Mouse (Mus musculus) urinary bladder, postnatal 10 days (tissue): ENCODE data around the gene Eipr1.

Experiments used
- DNase-seq: peaks from one replicate; pipeline ENCODE4 v3.0.0; 2022; ENCODE audit warnings: low spot score

Gene Eipr1

DNA sequence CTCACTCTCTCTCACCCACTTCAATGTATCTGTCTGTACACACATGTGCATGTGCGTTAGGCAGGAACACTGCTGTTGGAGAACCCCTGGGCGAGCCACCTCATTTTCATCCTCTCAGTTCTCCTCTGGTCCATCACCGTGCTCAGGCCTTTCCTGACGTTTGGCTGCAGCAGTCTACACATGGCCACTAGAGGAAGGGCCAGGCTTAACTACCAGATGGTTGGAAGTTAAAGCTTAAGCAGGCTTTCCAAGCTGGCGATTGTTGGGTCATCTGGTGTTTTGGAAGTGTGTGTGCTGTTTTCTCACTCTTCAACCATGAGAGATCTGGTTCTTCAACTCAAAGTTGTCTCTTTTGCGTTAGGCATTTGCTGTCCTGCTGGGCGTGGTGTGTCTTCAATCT is 71.9 kb downstream of the Eipr1 start:
- DNase-seq, result no peak

DNA sequence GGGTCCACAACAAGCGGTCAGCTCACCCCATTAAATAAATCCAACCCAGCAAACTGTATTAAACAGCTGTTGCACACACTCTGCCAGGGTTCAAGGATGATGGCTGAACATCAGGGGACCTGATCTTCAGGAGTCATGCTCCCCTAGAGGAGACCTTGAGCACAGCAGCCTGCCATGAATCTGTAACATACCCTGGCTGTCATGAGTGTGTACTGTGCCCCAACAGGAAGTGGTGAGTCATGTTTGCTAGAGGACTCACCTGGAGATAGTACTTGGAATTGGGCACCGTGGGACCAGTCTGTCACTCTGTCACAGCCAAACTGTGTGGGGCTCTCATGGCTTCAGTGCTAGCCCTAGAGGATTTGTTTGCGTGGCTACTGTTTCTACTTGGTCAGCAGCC is 77.9 kb downstream of the Eipr1 start:
- no peak for DNase-seq

DNA sequence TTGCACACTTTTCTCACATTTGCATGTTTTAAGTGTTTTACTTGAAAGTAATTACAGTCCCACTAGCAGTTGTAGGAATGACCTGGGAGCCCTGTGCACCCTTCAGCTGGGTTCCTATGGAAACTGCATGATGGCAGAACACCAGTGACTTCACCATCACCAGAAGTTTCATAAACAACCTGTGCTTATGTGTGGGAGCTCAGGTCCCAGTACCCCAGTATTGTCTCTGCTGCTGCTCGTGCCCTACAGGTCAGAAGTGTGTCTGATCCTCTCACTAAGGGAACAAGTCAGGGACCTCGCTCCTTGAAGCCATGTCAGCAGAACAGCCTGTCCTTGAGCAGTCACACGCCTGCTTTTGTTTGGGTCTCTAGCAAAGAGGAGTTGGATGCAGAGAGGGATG is 78.9 kb downstream of the Eipr1 start:
- no peak for DNase-seq

DNA sequence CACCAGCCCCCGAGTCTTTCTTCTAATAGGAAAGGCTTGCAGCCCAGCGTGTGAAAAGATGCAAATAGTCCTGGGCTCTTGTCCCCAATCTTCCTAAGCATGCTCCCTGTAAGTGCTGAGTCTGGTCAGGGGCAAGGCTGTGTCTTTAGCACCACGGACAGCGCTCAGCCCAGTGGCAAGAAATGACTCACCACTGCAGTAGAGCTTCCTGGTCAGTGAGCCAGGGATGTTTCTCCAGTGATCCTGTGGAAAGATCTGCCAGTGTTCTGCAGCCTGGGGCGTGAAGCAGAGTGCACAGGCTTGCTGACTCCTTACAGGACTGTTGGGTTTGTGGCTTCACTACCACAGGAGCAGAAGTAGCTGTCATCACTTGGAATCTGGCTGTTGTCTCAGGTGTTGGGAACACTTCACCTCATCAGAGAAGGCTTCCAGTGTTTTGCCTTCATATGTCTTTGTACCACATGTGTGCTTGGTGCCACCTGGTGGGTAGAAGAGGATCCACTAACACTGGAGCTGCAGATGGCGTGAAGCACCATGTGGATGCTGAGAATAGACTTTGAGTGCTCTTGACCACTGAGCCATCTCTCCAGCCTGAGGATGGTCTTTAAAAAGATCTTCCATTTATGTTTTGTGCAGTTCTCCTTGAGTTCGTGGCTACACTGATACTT is 79.6 kb downstream of the Eipr1 start:
- no peak for DNase-seq

DNA sequence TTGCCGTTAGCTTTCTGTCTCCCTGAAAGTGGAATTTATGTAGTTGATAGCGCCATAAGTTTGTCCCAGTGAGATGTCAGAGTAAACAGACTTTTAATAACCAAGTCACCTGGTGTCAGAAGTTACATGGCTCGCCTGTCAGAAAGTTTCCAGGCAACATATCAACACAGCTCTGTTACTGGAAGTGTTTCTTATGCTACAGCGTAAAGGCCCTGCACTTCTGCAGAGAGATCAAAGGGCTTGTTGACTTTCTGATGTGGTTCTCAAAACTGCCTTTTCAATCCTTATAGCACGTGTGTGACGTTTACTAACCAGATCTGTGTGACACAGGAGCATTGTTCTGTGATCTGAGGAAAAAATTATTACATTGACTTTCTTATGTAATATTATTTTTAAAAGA is 82.7 kb downstream of the Eipr1 start:
- DNase-seq, result no peak

DNA sequence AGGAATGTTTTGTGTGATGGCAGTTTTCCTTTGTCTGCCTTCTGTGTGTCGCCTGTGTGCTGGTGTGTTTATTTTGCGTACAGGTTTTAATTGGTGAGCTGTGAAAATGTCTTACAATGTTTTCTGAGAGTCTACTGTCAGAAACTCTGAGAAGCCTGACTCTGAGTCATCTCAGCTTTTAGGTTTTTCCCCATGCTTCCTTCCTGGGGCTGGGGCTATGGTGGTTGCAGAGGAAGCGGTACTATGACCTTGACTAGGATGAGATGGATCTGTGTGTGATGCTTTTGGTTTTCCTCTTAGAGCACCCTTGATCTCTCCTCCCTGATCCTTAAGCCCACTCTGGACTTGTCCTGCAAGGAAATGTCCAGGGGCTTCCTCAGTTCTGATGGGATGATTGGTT is 84.1 kb downstream of the Eipr1 start:
- no peak for DNase-seq

DNA sequence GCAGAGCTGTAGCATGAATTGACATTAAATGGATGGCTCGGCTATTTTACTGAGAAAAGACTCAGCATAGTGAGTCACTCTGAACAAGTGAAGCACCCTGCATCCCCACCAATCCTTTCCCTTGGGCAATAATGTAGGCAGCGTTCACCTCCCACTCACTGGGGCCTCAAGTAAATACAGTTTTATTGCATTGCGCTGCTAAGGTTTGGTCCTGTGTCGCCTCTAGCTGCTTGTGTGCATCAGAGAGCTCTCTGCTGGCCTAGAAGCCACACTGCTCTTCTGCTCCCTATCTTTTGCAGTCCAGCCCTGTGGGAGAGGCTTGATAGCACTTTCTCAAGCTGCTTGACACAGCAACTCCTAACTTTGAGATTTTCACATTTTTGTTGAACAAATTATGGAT is 86.7 kb downstream of the Eipr1 start:
- DNase-seq, result no peak

DNA sequence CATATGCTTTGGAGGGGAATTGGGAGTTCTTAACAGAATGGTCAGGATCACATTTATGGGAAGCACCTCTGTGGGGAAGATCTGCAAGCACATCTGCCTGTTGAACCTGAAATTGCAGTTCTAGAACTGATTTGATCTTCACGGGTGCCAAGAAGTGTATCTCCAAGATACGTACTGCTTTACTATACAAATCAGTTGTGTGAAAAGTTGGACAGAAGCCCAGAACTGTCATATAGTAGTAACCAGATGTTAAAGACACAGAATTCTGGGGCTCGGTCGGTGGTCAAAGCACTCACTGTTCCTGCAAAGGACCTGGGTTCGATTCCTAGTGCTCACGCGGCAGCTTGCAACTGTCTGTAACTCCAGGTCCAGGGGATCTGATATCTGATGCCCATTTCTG is 87.4 kb downstream of the Eipr1 start:
- no peak for DNase-seq

DNA sequence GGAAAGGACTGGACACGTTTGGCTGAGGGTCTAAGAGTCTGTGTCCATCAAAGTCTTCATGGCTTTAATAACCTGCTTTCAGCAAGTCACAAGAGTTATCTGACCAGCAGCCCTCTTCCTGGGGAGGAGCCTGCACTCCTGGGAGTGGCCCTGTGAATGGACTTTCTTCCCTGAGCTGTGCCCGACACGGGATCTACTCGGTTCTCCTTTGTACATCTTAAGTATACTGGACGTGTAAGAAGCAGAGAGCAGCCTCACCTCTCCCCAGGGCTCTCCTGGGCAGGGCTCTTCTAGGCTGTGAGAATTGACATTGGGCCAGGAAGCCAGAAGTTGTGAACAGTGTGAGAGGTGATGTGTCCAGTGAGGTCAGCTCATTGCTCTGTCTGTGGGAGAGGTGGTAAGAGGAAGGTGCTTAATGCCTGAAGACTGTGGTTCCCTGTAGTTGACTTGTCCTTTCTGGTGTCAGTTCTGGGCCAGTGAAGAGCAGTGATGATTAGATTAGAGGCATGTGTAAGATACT is 89.6 kb downstream of the Eipr1 start:
- DNase-seq, result no peak

DNA sequence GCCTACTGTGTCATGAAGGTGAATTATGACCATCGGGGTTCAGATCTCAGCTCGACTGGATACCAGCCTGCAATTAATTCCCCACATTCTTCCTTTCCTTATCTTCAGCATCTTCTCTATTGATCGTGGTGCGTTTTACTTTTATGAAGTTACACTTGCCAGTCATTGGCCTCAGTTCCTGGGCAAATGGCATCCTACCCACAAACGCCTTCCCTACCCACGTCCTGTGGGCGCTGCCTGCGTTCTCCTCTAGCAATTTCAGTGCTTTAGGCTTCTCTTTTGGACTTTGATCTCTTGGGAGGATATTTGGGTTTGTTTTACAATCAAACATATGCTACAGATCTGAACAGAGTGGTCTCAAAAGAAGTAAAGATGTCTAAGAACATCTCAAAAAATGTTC is 94.2 kb downstream of the Eipr1 start:
- no peak for DNase-seq

DNA sequence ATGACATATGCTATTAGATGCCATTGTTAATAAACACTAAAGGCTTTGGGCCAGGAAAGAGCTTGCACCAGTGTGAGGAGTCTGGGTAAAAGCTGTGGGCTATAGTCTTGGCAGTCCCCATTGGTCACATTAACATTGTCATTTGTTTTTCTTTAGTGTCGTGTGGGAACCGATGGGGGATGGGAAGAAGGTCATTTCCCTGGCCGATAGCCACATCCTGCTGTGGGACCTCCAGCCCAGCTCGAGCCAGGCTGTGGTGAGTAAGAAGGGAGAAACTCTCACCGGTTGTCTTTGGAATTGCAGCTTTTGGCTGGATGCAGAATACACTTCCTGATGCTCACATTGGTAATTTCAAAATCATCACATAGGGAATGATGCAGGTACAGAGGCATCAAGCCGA is 95.8 kb downstream of the Eipr1 start:
- no peak for DNase-seq

DNA sequence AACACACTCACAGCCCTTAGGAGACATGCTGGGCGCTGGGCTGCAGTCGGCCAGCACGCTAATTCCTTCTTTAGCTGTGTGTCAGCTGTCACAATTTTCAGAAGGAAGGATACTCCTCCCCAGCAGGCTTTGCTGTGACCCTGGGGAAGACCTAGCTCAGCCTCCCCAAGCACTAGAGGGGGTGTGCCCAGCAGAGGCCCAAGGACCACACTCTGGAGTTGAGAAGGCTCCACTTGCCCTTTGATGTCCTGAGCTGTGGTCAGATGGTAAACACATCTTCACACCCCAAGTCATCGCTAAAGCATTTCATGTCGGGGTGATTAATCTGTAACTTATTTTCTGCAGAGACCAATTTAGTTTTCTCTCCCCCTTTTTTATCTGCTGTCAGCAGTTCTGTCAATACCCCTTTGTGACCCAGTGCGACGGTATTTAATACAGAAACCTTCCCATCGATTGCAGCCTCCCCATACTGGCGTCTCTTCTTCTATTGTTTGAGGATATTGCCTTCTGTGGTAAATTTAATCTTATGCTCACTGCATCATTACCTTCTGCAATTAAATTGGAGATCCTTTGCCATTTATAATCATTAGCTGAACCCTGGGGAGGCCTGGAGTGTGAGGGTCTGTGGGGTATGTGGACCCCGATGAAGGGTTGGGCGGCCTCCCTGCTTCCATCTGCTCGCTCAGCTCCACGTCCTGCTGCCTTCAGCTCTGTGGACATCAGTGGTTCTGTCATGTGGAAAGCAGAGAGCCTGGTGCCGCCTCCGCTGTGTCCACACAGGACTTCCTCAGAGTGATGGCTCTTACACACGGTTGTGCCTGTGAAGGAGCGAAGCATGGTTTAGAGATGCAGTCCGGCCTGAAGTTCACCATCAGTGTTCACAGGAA is 97.4 kb downstream of the Eipr1 start:
- DNase-seq, result no peak

DNA sequence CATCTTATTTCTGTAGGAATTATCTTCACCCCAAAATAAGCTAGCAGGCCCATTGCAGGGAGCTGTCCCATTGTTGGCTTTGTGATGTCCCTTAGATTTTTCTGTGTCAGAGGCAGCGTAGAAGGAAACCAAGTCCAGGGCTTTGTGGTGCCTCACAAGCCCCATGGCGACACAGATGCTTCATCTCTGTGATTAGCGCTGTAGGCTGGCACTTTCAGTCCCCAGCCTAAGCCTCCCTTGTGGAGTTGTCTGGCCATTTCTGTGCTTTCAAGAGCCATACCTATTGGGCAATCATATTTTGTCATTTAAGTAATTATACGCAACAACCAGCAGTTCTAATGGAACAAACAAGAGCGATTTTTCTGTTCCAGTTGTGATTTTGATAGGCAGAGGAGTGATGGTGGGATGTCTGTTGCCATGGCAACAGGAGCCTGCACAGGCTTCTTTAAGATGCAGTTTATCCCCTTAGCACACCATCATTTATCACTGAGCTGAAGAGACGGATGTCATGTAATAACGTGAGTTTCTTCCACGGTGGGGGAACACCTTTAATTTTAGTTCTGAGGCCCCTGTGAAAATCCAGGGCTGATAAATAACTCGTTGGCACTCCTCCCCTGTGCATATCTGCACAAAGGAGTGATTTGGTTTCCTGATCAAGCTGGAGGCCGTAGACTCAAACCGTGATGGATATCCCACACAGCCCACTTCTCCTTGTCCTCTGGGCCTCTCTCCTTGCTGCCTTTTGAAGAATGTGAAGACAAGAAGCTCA is 108.1 kb downstream of the Eipr1 start:
- DNase-seq, result no peak

DNA sequence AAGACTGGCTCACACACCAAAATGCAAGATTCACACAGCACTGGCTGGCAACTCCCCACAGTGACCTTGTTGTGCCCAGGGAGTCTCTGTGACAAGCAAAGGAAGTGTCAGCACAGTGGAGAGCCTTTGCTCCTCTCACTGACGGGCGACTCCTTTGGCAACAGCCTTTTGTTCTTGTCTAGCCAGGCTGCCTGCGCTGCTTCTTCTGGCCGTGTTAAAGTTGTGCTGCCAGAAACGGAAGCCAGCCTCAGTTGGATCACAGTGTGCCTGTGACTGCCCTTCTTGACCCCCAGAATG is 108.6 kb downstream of the Eipr1 start:
- DNase-seq, result no peak

DNA sequence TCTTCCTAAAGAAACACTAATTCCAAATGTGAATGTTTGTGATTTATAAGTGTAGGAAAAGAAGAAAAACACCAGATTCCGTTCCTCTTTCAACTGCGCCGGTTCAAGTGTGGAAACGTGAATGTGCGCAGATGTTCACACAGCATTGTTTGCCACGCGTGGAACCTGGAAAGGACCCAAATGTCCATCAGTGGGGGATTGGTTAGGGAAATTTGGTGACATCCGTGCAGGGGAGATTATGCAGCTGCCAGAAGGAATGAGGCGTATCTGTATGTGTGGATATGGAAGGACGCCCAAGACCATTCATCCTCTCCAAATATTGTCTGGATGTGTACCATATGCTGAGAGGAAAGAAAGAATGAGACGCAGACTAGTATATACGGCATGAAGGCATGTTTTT is 111.7 kb downstream of the Eipr1 start:
- DNase-seq, result no peak

DNA sequence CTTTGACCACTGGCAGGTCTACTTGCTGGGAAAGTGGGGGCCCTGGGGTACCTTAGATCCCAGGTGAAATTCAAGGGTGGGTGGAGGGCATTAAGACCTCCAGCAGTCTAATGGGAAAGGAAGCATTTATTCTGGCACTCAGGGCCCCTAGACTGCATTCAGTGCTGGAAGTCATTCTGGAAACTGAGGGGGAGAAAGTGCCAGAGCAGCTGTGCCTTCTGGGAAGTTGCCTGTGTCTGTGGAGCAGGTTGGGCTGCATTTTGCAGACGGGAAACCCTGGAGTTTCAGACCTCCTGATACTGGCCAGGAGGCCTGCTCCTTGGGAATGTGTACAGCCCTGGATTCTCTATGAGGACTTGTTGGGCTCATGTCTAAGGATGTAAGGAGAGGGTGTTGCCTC is 114.5 kb downstream of the Eipr1 start:
- DNase-seq, result no peak

DNA sequence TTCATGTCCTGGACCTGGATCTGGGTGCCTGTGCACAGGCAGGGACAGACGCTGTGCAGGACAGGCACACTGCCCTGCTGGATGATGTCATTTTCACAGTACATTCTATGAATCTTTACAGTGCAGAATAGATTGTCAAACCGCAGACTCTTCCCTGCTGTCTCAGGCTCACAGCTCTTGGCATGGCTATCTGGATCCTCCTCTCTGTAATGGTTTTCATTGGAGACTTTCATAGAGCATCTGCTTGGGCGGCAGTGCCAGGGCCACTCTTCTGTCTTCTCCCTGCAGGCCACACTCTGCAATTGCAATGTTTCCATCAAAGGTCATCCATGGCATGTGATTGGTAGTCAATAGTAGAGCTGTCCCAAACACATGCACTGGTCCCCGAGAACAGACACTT is 117.2 kb downstream of the Eipr1 start:
- DNase-seq, result no peak

DNA sequence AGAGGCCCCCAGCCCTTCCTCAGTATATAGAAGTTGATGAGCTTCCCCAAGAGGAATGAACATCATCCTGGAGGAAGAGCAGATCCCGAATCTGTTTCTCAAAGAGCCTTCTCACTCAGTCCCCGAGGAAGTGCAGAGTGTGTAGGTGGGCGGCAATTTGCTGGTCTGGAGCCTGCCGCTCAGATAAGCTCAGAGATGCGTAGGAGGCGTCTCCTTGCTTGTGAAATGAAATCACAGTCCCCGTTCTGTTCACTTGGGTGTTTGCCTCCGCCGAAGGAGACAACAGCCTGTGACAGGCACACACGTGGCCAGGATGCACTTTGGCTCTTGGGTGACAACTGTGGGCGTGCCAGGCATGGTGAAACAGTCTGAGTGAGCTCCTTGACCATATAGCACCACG is 120.7 kb downstream of the Eipr1 start:
- no peak for DNase-seq

DNA sequence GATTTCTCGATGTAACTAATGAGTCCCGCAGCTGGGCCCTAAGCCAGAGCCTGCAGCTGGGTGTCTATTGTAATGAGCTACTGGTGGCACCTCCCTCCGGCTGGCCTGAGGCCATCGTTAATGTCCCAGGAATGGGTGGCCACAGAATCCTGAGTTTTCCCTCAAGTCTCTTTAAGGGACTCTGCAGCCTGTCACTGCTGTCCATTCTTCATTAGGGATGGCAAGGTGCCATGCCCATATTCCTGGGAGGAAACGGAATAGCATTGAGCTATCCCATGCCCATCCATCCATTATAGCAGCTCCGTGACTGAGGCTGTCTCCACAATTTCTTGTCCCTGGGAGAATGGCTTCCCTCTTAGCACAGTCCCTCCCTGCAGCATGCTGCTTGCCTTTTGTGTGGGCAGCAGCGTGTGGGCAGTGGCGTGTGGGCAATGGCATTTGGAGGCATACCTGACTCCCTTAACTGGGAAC is 123.2 kb downstream of the Eipr1 start:
- DNase-seq, result no peak

DNA sequence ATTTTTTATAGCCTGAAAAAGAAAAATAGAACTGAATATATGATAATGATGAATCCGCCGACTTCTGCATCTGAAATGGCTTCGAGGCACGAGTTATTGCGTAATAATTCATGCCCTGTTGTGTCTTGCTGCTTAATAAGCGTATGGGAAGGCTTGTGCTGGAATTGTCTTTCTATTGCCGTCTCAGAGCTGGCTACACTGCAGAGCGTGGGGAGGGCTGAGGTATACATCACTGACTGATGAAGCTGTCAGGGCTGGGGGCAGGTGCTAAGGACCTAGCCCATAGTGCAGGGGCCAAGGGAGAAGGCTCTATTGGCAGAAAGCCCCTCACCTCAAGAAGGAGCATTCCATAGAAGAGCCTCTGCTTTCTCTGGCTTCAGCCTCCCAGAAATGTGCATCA is 123.9 kb downstream of the Eipr1 start:
- DNase-seq, result no peak

DNA sequence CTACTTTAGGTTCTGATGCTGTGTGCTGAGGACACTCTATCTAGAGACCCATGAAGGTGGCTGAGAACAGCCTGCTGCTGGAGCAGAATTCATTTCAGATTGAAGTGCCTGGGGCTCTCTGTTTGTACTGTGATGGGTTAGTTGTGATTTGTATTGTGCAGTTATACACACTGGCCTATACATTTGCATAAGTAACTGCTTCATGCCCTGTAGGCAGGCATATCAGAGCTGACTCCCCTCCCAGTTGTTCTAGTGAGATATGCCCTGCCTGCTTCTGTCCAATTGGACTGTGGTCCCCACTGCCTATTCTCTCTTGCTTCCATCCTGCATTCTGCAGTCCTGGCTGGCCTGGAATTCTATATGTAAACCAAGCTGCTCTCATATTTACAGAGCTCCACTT is 128.9 kb downstream of the Eipr1 start:
- DNase-seq, result no peak

DNA sequence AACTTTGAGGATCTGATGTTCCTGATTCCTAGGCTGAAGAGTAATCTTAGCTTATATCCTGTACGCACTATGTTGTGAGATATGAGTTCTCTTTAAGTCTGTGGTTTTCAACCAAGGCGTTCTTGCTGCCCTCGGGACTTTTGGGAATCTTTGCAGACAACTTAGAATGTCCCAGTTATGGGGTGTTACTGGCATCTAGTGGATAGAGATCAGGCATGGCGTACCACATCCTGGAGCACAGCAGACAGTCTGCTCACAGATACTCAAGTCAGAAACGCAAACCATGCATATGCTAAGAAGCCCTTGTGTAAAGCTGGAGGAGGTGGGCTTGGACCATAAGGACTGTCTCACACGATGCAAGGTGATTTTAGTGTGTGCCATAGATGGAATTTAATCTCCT is 136.1 kb downstream of the Eipr1 start:
- DNase-seq, result no peak
